Comparison of ENCODE assay signal across 21 mouse cellular contexts in genomic region chr12:33961013-33961412, GRCm38 (mm10). TPM values are rescaled to one million over a fixed set of nuclear protein-coding genes. Genes with fewer than 3 reads are reported as not detected.
DNase-seq lines count a peak whose midpoint lies in the region; ATAC-seq and TF ChIP-seq lines count a peak whose summit lies in the region.
"Had no signal": no experiment of that assay in that cellular context is flagged by ENCODE, and none has a peak within 500 bp of the region (broad histone marks: within the 10 kb centered on the region; RNA-seq: fewer than 3 reads in every experiment).

No protein-coding gene starts in this region.

- no peak for TF ChIP-seq POLR2A in heart, adult 2 months (IDR thresholded peaks at IDR 0.05; ENCODE audit: insufficient read depth, low read depth, low read length)

- H3K4me3 ChIP-seq in heart, embryonic 12.5 days: peak overlapping the region; percentile 31
- no peak overlapping the region for H3K4me3 ChIP-seq in heart, adult 2 months
- H3K4me3 ChIP-seq in embryonic facial prominence, embryonic 11.5 days (ENCODE audit: low read depth, low read length): peak overlapping the region; percentile 40
- H3K4me3 ChIP-seq in limb, embryonic 13.5 days: peak overlapping the region; percentile 48
- H3K4me3 ChIP-seq: forebrain, embryonic 12.5 days; midbrain, embryonic 12.5 days had no signal

- peaks cover 65% of the 10 kb centered on the region for H3K27me3 ChIP-seq in heart, embryonic 12.5 days (replicated peaks)
- peaks cover 20% of the 10 kb centered on the region for H3K27me3 ChIP-seq in heart, adult 2 months (ENCODE audit: control insufficient read depth, insufficient read depth, low read length)
- peaks cover 3% of the 10 kb centered on the region; the same call in 1 of the 2 replicates for H3K27me3 ChIP-seq in embryonic facial prominence, embryonic 11.5 days (ENCODE audit: control insufficient read depth, insufficient read depth, low read length)
- H3K27me3 ChIP-seq in limb, embryonic 13.5 days: peaks cover 9% of the 10 kb centered on the region; the same call in 1 of the 2 replicates

- H3K9me3 ChIP-seq in heart, embryonic 12.5 days (replicated peaks): no peaks in the 10 kb centered on the region
- no peaks in the 10 kb centered on the region for H3K9me3 ChIP-seq in embryonic facial prominence, embryonic 11.5 days (replicated peaks; ENCODE audit: control insufficient read depth, low read length)
- H3K9me3 ChIP-seq in limb, embryonic 13.5 days: no peaks in the 10 kb centered on the region
- H3K9me3 ChIP-seq: forebrain, embryonic 12.5 days; midbrain, embryonic 12.5 days had no signal

- DNase-seq in heart, adult 2 months: no peak
- peak; percentile 17 for DNase-seq in NIH3T3 (ENCODE audit: low read depth)
- DNase-seq in embryonic facial prominence, embryonic 11.5 days (ENCODE audit: low spot score): peak; percentile 65
- DNase-seq in urinary bladder, postnatal 10 days (ENCODE audit: low spot score): no peak
- DNase-seq: adrenal gland, adult 8-10 months; cerebellum, adult 18-20 months; heart, postnatal 4 days; kidney, postnatal 10 days; right cerebral cortex, postnatal 25 days; thymus, postnatal 4 days had no signal

- H3K36me3 ChIP-seq in heart, embryonic 12.5 days: no peaks in the 10 kb centered on the region
- H3K36me3 ChIP-seq in heart, adult 2 months (ENCODE audit: control insufficient read depth, insufficient read depth, low read length): no peaks in the 10 kb centered on the region
- H3K36me3 ChIP-seq in embryonic facial prominence, embryonic 11.5 days (replicated peaks; ENCODE audit: control insufficient read depth, insufficient read depth, low read depth, low read length): no peaks in the 10 kb centered on the region
- H3K36me3 ChIP-seq in limb, embryonic 13.5 days: peaks cover 4% of the 10 kb centered on the region; the same call in 1 of the 2 replicates
- H3K36me3 ChIP-seq: forebrain, embryonic 12.5 days; G1E; midbrain, embryonic 12.5 days had no signal

- no peaks in the 10 kb centered on the region for H3K79me2 ChIP-seq in heart, adult 2 months (replicated peaks; ENCODE audit: control insufficient read depth, insufficient read depth, low read length)

- no peak for TF ChIP-seq EP300 in heart, adult 2 months (IDR thresholded peaks at IDR 0.05; ENCODE audit: insufficient read depth, low read depth, low read length)

- peaks cover 20% of the 10 kb centered on the region; the same call in 1 of the 2 replicates for H3K4me1 ChIP-seq in heart, embryonic 12.5 days (replicated peaks)
- H3K4me1 ChIP-seq in heart, adult 2 months (ENCODE audit: control insufficient read depth, insufficient read depth, low read length): no peaks in the 10 kb centered on the region
- H3K4me1 ChIP-seq in embryonic facial prominence, embryonic 11.5 days (ENCODE audit: control insufficient read depth, insufficient read depth, low read length): no peaks in the 10 kb centered on the region
- H3K4me1 ChIP-seq in limb, embryonic 13.5 days: peaks cover 39% of the 10 kb centered on the region

- peak overlapping the region; percentile 34 for H3K4me2 ChIP-seq in heart, embryonic 12.5 days
- H3K4me2 ChIP-seq in embryonic facial prominence, embryonic 11.5 days (ENCODE audit: low read depth, low read length): peak overlapping the region; percentile 35
- H3K4me2 ChIP-seq in limb, embryonic 13.5 days (replicated peaks): peak overlapping the region; percentile 77
- H3K4me2 ChIP-seq: forebrain, embryonic 12.5 days; midbrain, embryonic 12.5 days had no signal

- no peak for ATAC-seq in heart, embryonic 12.5 days (ENCODE audit: insufficient number of reproducible peaks, low FRiP score)
- no peak for ATAC-seq in embryonic facial prominence, embryonic 11.5 days (replicated peaks; ENCODE audit: insufficient number of reproducible peaks, low FRiP score, low TSS enrichment, low read depth)
- ATAC-seq in limb, embryonic 13.5 days (ENCODE audit: low FRiP score, low read depth): no peak
- ATAC-seq in megakaryocyte-erythroid progenitor cell, adult 5-6 weeks (replicated peaks; ENCODE audit: low FRiP score, low TSS enrichment, poor library complexity, severe bottlenecking): no peak
- ATAC-seq: intestine, postnatal 0 days had no signal

- no peak overlapping the region for H3K27ac ChIP-seq in heart, embryonic 12.5 days (ENCODE audit: poor library complexity, severe bottlenecking)
- H3K27ac ChIP-seq in heart, adult 2 months: no peak overlapping the region
- peak overlapping the region; percentile 62 for H3K27ac ChIP-seq in embryonic facial prominence, embryonic 11.5 days (replicated peaks; ENCODE audit: low read depth, low read length)
- H3K27ac ChIP-seq in limb, embryonic 13.5 days: peak overlapping the region; percentile 91
- H3K27ac ChIP-seq: forebrain, embryonic 12.5 days; midbrain, embryonic 12.5 days had no signal

- peak overlapping the region; percentile 13; the same call in 1 of the 2 replicates for H3K9ac ChIP-seq in heart, embryonic 12.5 days
- H3K9ac ChIP-seq in heart, adult 2 months (ENCODE audit: low read depth, low read length): no peak overlapping the region
- H3K9ac ChIP-seq in embryonic facial prominence, embryonic 11.5 days (replicated peaks; ENCODE audit: low read length): peak overlapping the region; percentile 68
- H3K9ac ChIP-seq in limb, embryonic 13.5 days: peak overlapping the region; percentile 79
- H3K9ac ChIP-seq: forebrain, embryonic 12.5 days; midbrain, embryonic 12.5 days had no signal

- intact Hi-C loops in heart, adult 2 months (cut with DNase I): no loop called here

- WGBS in heart, embryonic 12.5 days: 46% methylated on average over 5 of the region's 5 CpGs
- 60% methylated on average over 5 of the region's 5 CpGs for WGBS in heart, adult 2 months
- WGBS in embryonic facial prominence, embryonic 11.5 days: 9% methylated on average over 5 of the region's 5 CpGs
- 19% methylated on average over 5 of the region's 5 CpGs for WGBS in limb, embryonic 13.5 days

- TF ChIP-seq CTCF in heart, adult 2 months (IDR thresholded peaks at IDR 0.05): no peak

RNA-seq across cellular contexts. Expression of gene Twist1, which starts 3.5 kb away (rescaled TPM):
- polyA plus RNA-seq in heart, embryonic 12.5 days (2016; fragmentation: Nextera tagmentation; extraction: Ambion mirVana): 16.1 and 16.6 TPM in 2 replicates
- 1 to 10 TPM; 1.5 to 2.3 TPM for total RNA-seq in heart, adult 2 months (2021)
- 2.5 and 2.7 TPM in 2 replicates for polyA plus RNA-seq in heart, adult 2 months (2012; rRNA removed)
- 78.8 and 92.7 TPM in 2 replicates for polyA plus RNA-seq in embryonic facial prominence, embryonic 11.5 days (2014; fragmentation: Nextera tagmentation; extraction: Ambion mirVana)
- polyA plus RNA-seq in limb, embryonic 13.5 days (2015; fragmentation: Nextera tagmentation; extraction: Ambion mirVana): 46.6 and 48.6 TPM in 2 replicates
- not detected in 2 replicates for total RNA-seq in megakaryocyte-erythroid progenitor cell, adult 5-6 weeks (2014; fragmentation: Nextera tagmentation)
- not detected in 2 replicates for total RNA-seq in megakaryocyte-erythroid progenitor cell, adult 5-6 weeks (2017)
- total RNA-seq: G1E had no signal
- polyA plus RNA-seq: G1E had no signal

RNA-seq across cellular contexts. Expression of gene Ferd3l, which starts 32.8 kb away (rescaled TPM):
- not detected in 2 replicates for polyA plus RNA-seq in heart, embryonic 12.5 days (2016; fragmentation: Nextera tagmentation; extraction: Ambion mirVana)
- total RNA-seq in heart, adult 2 months (2021): not detected
- not detected in 2 replicates for polyA plus RNA-seq in heart, adult 2 months (2012; rRNA removed)
- polyA plus RNA-seq in embryonic facial prominence, embryonic 11.5 days (2014; fragmentation: Nextera tagmentation; extraction: Ambion mirVana): not detected in 2 replicates
- polyA plus RNA-seq in limb, embryonic 13.5 days (2015; fragmentation: Nextera tagmentation; extraction: Ambion mirVana): not detected in 2 replicates
- total RNA-seq in megakaryocyte-erythroid progenitor cell, adult 5-6 weeks (2014; fragmentation: Nextera tagmentation): not detected in 2 replicates
- not detected in 2 replicates for total RNA-seq in megakaryocyte-erythroid progenitor cell, adult 5-6 weeks (2017)
- total RNA-seq: adrenal gland, adult 8-10 months; heart, postnatal 4 days; left cerebral cortex, postnatal 36 days had no signal
- polyA plus RNA-seq: cortical plate, adult 2 months; G1E; gonadal fat pad, adult 2 months; intestine, postnatal 0 days; liver, embryonic 16.5 days had no signal

Comparison
In these comparisons a context has a peak if more than half of its experiments do, and no peak if none do; other contexts are left out.
1. H3K27ac ChIP-seq: peak in embryonic facial prominence, embryonic 11.5 days (single experiment) and limb, embryonic 13.5 days (single experiment); none in heart, embryonic 12.5 days (single experiment) and heart, adult 2 months (single experiment).
2. DNase-seq: peak in NIH3T3 (single experiment) and embryonic facial prominence, embryonic 11.5 days (single experiment); none in heart, adult 2 months (0 of 2) and urinary bladder, postnatal 10 days (single experiment).
3. Peak in every context shown above with its lines, with median percentiles within 50 percentile points of each other: H3K4me2 ChIP-seq.